Mouse (Mus musculus) heart, adult 8-10 months (tissue): ENCODE results near the gene Ugt1a6a. TPM values are rescaled to one million over a fixed set of nuclear protein-coding genes. Genes with fewer than 3 reads are reported as not detected.
"Not testable (repeated sequence)": the region's sequence is repeated elsewhere in the genome, so short reads cannot be mapped to it uniquely, and the experiment has no call there.

Source experiments
- DNase-seq: peaks from one replicate; pipeline ENCODE4 v3.0.0; 2022; ENCODE audit warnings: low spot score
- total RNA-seq, 4 experiments: library from RNA; stranded (reverse); gene quantifications; 2 replicates each; pipeline ENCODE4 v1.2.4; 2022

Gene Ugt1a6a
- total RNA-seq, 4 experiments from 2014 or later: 1.6 to 2.6 (median 2.4) TPM

DNA sequence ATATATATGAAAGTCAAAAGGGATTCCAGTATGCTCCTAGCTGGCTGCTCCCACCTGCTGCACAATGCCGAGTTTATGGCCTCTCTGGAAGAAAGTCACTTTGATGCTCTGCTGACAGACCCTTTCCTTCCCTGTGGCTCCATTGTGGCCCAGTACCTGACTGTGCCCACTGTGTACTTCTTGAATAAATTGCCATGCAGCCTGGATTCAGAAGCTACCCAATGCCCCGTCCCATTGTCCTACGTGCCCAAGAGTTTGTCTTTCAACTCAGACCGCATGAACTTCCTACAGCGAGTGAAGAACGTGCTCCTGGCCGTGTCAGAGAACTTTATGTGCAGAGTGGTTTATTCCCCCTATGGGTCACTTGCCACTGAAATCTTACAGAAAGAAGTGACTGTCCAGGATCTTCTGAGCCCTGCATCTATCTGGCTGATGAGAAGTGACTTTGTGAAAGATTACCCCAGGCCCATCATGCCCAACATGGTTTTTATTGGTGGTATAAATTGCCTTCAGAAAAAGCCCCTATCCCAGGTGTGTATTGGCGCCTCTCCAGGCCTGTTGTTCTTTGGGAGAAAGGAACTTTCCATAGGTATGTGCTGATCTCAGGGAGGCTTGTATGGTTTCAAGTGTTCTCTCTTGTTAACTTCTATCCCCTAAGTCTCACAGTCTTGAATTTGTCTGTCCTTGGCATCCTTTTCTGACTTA, 77.9 kb downstream of the Ugt1a6a start:
- DNase-seq: peak; percentile 5

DNA sequence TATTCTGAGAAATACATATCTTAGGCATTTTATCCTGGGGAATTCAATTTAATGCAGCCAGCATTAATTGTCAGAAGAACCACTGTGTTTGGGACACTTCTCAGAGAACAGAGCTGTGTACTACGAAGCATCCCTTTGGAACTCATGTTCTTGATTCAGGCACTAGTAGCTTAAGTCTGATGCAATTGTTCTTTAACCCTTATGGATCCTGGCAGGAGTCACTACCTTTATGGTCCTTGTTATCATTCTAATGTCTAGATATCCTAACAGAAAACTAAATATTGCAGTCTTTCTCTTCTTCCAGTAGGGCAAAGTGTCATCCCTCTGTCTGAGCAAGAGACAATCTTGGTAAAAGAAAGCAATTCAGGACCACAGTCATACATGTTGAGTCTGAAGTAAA, 78.5 kb downstream of the Ugt1a6a start:
- no peak for DNase-seq

DNA sequence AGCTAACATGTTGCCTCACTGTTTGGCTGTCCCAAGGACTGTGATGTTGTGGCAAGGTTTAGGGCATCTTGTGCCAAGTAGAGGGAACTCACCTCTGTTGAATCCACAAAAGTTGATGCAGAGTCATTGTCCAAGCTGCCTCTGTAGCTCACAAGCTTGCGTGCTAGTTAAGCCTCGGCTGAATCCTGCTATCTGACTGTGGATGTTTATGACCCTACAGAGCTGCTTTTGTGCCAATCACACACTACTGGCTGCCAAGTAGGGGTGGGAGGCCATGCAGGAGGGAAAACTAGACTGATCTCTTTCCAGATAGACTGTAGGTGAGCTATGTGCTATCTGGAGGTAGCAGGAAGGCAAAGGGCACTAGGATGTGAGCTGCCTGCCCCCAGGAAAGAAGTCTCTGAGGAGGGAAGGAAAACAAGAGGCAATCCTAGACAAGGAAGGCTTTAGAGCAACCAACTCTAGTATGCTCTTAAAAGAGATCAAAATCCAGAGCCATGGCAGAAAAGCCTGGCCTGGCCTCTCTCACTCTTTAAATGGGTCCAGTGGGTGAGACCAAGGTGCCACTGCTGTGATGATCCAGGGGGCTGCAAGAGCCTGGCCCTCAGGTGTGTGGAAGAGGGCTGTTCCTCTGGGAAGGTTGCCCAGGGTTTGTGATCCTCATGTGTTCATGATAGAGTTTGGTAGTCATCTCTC, 79.3 kb downstream of the Ugt1a6a start:
- peak; percentile 9 for DNase-seq

DNA sequence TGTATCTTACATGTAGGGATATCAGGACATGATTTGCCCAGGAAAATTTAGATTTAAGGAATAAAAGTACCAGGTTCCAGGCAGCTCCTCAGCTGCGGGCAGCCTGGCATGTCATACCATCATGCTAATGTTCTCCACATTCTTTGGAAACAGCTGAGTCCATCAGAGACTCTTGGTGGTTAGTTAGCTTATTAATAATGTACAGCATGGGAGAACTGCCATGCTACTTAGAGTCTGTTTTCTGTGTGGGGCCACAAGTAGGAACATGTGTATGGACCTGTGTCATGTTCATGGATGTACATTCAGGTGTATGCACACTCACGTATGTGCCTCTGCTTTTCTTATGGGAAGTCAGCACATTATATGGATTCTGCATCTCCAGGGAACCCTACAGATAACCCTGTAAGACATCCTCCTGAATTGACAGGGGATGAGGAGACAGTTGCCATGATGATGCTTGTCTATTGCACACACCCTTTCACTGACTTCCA, 79.9 kb downstream of the Ugt1a6a start:
- peak; percentile 9 for DNase-seq

DNA sequence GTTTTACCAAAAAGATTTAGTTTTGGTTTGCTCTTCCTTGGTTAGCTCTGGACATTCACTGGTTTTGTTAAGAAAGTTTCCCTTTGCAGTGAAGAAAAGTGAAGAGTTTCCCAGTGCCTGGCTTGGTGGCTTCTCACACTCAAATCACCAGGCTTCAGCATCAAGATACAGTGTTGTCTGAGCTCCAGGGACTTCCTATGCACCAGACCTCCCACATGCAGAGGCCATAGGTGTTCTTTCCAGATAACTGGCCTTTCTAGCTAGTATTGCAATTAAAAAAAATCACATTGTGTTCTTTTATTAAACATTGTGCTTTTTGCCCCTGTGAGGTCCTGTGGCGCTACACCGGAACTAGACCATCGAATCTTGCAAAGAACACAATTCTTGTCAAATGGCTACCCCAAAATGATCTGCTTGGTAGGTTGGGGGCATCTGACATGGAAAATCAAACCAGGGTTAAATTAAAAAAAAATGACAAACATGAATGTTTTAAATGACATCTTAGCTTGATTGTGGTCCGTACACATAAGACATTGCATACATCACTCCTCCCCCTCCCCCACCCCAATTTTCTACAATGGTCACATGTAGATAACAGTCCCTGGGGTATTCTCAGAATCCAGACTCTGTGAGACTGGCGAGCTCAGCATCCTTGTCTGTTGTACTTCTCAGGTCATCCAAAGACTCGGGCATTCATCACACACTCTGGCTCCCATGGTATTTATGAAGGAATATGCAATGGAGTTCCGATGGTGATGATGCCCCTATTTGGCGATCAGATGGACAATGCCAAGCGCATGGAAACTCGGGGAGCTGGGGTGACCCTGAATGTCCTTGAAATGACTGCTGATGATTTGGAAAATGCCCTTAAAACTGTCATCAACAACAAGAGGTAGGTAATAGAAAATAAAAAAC, 81.1 kb downstream of the Ugt1a6a start:
- peak; percentile 5 for DNase-seq

DNA sequence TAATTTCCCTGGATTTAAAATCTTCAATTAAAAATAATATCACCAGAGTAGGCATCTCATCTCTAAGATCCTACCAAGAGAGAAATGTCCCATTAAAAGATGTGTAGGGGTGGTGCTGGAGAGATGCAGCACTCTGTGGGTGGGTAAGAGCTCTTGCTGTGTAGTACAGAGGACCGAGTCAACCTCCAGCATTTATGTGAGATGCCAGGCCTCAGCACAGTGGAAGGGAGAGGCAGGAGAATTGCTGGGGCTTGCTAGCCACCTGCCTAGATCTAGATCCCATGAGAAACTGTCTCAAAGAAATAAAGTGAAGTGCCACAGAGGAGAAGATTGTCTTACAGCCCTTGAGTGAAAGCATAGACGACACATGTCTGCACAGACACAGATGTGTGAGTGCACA, 81.9 kb downstream of the Ugt1a6a start:
- DNase-seq: no peak

DNA sequence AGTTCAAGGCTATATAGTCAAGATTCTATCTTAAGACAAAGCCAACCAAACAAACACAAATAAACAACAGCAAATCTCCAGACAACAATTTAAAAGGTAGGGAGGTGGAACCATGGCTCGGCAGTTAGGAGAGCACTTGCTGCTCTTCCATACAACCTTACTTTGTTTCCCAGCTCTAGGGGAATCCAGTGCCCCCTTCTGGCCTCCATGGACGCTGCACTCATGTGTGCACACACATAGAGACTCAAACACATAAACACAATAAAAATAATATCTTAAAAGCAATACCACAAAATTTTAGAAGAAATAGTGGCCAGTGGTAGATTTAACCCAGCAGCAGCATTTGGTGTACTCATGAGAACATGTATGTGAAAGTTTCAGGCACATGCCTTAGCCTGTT, 82.5 kb downstream of the Ugt1a6a start:
- peak; percentile 4 for DNase-seq

DNA sequence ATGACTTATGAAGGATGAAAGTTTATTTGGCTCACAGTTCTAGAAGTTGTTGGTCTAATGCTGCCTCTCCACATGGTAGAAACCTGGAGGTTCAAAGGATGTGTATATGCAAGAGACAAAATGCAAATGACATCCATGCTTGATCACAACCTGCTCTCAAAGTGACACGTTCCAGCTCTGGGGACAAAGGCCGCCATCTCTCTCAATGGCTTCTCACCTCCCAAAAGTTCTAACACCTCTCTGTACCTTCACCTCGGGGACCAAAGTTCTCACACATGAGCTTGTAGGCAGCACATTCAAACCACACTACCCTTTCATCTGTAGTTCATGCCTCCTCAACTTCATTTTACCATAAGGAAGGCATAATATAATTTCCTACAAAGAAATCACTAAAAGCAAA, 83.0 kb downstream of the Ugt1a6a start:
- DNase-seq: peak; percentile 5

DNA sequence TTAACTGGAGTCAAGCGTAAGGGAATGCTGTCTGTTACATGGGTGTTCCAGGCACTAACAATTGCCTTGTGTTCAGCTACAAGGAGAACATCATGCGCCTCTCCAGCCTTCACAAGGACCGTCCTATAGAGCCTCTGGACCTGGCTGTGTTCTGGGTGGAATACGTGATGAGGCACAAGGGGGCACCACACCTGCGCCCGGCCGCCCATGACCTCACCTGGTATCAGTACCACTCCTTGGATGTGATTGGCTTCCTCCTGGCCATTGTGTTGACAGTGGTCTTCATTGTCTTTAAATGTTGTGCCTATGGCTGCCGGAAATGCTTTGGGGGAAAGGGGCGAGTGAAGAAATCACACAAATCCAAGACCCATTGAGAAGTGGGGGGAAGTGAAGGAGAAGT, 83.4 kb downstream of the Ugt1a6a start:
- DNase-seq: peak; percentile 1

DNA sequence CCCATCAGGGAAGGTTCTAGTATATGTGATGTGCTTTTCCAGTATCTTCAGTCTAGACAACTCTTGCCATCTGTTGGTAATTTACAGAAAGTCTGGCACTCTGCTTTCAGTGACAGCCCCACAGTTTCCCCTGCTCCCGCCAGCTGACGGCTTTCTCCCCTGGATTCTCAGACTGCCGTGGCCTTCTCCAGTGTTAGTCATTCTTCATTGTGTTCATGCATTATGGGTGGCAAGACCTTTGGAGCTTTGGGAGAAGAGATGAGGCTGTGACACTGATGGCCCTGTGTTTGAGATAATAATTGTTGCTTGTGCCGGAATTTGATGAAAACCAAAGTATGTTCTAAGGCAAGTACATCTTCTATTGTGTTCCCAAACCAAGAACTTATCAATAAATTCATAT, 84.0 kb downstream of the Ugt1a6a start:
- DNase-seq: no peak

DNA sequence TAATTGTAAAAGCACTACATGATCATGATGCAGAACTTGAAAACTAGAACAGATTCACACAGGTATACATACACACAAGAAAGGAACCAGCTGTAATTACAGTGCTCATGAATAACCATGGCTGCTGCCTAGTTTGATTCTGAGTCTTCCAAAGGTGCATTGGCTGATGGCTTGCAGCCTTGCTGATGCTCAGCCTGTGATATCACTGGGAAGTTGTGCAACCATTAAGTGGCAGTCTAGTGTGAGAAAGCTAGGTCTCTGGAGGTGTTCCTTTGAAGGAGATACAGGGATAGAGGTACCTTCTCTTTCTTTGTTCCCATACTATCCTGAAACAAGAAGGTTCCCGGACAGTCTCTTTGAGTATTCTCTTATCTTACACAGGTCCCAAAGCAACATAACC, 84.4 kb downstream of the Ugt1a6a start:
- peak; percentile 11 for DNase-seq

DNA sequence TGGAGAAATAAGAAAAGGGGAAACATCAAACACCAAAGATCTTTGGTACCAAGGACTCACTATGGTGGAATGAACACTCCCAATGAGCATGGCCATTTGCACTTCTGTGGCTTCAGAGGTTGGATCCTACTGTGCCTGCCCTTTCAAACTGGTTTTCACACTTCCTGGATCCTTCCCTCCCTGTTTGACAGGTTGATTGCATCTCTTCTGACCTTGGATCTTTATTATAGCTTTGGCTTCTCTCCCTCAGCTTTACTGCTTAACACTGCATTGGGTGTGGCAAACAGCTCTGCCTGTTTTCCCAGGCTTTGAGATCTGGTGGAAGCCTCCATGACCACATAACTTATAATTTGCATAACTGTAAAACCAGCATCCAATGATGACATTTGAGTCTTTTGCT, 85.7 kb downstream of the Ugt1a6a start:
- DNase-seq: peak; percentile 11

DNA sequence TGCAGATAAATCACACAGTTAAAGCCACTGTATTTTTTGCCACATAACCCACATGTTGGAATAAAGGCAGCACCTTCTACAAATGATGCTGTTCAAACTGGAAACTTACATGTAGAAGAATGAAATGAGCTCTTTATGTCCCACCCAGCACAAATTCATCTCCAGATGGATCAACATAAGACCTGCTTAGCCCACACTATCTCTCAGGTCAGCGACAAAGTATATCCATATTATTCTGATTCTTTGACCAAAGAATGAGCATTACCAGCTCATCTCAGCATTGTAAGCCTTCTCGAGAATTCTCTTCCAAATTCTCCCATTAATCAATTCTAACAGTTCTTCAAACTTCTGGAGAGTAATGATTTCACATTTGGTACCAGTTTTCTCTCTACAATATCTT, 87.6 kb downstream of the Ugt1a6a start:
- no peak for DNase-seq

DNA sequence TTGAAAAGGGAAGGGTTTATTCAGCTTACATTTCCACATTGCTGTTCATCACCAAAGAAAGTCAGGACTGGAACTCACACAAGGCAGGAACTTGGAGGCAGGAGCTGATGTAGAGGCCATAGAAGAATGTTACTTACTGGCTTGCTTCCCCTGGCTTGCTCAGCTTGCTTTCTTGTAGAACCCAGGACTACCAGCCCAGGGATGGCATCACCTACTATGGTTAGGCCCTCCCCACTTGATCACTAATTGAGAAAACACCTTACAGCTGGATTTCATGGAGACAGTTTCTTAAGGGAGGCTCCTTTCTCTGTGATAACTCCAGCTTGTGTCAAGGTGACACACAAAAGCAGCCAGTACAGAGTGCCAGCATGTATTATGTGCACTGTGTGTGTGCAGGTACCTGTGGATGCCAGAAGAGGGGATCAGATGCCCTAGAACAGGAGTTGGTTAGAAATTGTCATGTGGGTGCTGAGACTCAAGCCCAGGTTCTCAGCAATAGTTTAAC, 88.5 kb downstream of the Ugt1a6a start:
- peak; percentile 6 for DNase-seq

DNA sequence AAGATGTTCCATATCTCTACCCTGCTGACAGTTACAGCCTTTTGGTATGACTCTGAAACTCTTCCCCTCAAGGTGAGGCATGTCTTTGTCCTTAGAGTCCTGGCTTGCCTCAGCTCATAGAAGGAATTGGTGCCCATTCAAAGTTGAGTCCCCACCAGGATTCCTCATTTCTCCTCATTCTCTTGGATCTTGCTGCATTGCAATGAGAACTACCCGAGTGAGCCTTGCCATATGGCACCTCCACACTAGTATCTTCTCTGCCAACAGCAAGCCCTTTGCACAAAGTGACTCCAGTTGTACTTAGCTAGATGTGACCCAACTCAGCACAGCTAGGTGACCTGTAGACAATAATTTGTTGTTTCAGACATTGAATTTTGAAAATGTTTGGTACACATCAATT, 89.0 kb downstream of the Ugt1a6a start:
- DNase-seq: peak; percentile 13

DNA sequence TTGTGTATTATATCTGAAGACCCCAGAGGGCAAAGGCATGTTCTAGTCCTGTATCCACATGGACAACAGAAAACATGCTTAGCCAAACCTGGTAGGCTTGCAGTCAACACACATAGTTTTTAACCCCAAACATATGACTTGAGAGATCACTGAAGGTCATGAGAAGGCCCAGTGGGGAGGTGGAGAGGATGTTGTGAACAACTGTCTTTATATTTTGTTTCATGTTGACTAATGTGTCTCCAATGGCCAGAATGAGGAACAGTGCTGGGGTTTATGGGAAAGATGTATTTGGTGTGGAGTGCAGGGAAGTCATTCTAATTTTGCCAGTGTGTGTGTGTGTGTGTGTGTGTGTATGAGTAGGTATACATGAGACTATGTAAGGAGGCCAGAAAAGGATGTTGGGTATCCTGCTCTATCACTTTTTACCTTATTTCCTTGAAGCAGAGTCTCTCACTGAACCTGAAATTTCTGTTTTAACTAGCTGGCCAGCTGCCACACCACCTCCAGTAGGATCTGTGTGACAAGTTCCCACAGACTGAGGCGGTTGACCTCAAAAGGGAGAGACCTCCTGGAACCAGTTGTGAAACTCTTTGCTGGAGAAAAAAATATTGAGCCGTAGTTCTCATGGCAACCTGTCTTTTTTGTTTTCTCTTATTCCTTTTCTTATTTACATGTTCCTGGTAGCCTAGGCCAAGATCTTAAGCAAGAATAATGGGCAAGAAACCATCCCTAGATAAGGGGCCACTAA, 89.6 kb downstream of the Ugt1a6a start:
- peak; percentile 27 for DNase-seq

DNA sequence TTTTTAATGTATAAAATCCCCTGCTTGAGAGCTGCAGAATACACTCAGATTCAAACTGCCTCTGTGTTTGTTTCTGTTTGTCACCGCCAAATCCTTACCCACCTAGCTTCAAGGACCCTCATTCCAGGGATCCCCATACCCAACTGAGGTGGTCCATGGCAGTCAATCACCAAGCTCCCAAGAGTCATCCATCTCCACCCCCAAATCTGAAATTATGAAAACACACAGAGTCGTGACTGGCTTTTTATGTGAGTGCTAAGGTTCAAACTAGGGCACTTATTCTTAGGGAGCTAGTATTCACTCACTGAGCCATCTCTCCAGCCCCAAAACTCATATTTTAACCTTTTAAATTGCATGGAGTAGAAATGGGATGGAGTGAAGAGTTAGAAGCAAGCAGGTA, 90.7 kb downstream of the Ugt1a6a start:
- DNase-seq: not testable (repeated sequence)

DNA sequence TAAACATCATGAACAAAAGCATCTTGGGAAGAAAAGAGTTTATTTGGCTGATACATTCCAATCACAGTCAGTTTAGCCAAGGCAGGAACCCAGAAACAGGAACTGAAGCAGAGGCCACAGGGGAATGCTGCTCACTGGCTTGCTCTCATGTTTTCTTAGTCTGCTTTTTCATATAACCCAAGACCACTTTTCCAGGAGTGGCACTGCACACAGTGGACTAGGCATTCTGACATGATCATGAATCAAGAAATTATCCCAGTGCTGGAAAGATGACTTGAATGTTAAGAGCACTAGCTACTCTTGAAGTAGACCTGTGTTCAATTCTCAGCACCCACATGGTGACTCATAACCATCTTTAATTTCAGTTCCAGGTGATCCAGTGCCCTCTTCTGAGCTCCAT, 91.1 kb downstream of the Ugt1a6a start:
- DNase-seq: no peak

DNA sequence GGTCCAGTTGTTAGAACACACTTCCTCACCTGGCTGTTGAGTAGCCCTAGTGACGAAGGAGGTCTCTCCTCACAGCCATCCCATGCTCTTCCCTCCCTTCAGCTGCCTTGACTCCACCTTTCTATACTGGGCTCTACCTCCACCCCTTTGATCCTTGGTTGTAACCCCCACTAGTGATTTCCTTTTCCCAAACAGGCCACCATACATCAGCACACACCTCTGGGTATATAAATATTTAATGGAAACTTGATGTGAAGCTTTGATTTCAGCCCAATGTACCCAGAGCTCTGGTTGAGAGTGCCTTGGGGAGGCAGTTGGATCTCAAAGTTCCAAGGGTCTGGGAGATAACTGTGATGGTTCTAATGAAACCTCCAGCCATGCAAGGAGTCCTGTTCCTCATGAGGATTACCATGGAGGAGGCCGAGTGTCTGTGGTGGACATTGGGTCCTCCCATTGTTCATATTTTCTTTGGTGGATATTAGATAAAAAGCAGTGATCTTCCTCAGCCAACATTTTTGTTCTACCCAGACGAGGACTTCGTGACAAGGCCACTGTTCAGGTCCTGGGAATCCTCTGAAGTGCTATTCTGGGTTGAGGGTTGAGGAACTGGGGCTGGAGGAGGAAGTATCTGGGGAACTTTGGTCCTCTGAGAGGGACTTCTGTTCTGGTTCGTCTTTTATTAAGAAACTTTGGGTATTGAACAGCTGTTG, 92.2 kb downstream of the Ugt1a6a start, which contains the start of gene Mroh2a:
Mroh2a (plus strand) TSS at position 317 of the 710 bp plus-strand sequence.
- peak; percentile 60 for DNase-seq

DNA sequence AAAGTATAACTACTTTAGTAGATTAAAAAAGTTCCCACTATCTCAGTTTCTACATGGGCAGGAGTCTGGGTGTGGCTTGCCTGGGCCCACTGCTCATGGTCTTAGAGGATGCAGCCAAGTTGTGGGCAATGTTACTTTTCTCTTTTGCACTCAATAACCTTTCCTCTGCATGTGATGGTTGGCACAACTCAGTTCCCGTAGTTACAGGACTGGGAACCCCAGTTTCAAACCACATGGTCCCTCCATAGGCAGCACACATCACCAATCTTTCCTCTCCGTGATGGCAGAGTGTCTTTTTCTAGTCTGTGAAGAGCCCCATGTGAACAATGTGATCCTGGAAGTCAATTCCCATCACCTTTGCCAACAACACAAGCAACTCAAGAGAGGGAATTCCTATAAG, 92.9 kb downstream of the Ugt1a6a start:
- DNase-seq: no peak
